Mouse (Mus musculus): Measurements from ENCODE around the gene Caly. TPM values are rescaled to one million over a fixed set of nuclear protein-coding genes. Genes with fewer than 3 reads are reported as not detected.

The Caly gene
- polyA plus RNA-seq, 1 experiment = not detected

DNA sequence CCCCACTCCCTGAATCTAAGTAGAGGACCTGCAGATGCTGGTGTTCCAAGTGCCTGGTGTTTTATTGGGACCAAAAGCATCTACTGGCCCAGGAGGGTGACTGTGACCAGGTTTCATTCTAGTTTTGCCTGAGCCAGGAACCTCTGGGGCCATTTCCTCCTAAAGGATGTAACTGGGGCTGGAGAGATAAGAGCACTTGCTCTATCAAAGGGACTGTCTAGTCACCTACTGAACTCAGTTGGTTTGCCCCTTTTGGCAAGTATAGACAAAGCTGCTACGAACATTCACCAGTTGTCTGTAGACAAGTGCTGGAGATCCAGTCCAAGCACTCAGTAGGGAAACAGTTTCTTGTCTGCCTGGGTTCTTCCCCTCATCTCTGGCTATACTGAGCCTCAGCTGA lies 16.1 kb upstream of the Caly start:
- no peak overlapping the region for H3K27ac ChIP-seq (ENCODE audit: control insufficient read depth, insufficient read depth, low read depth, low read length, poor library complexity)
- 43% methylated on average over 1 of the region's 1 CpGs for WGBS
- H3K4me1 ChIP-seq (ENCODE audit: control insufficient read depth, insufficient read depth, low read length) = peaks cover 2% of the 10 kb centered on the region
- no peak overlapping the region for H3K4me3 ChIP-seq (replicated peaks; ENCODE audit: control insufficient read depth, low read depth, low read length)
- TF ChIP-seq POLR2A (IDR thresholded peaks at IDR 0.05; ENCODE audit: borderline replicate concordance, control insufficient read depth, low read depth, low read length) = no peak
- no peak for TF ChIP-seq CTCF (IDR thresholded peaks at IDR 0.05; ENCODE audit: control insufficient read depth, insufficient read depth, low read length)

DNA sequence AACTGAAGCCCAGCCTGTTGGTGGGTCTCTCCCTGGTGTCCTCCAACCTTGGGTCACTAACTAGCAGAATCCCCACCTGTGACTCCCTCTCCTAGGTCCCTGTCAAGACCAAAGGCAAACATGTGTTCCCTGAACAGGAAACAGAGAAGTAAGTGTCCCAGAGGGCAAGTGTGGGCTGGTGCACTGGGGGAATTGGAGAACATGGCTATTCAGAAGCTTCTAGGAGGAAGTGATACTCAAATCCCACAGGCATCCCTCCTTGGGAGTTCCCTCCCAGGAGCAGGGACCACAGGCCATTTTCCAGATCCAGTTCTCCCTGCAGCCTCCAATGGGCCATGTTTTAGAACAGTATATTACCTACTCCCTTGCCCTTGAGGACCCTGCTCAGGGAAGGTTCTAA lies 13.7 kb upstream of the Caly start:
- no peak for TF ChIP-seq CTCF (IDR thresholded peaks at IDR 0.05; ENCODE audit: control insufficient read depth, insufficient read depth, low read length)
- TF ChIP-seq POLR2A (IDR thresholded peaks at IDR 0.05; ENCODE audit: borderline replicate concordance, control insufficient read depth, low read depth, low read length) = no peak
- no peaks in the 10 kb centered on the region for H3K4me1 ChIP-seq (ENCODE audit: control insufficient read depth, insufficient read depth, low read length)
- H3K27ac ChIP-seq (ENCODE audit: control insufficient read depth, insufficient read depth, low read depth, low read length, poor library complexity) = no peak overlapping the region
- no peak overlapping the region for H3K4me3 ChIP-seq (replicated peaks; ENCODE audit: control insufficient read depth, low read depth, low read length)

DNA sequence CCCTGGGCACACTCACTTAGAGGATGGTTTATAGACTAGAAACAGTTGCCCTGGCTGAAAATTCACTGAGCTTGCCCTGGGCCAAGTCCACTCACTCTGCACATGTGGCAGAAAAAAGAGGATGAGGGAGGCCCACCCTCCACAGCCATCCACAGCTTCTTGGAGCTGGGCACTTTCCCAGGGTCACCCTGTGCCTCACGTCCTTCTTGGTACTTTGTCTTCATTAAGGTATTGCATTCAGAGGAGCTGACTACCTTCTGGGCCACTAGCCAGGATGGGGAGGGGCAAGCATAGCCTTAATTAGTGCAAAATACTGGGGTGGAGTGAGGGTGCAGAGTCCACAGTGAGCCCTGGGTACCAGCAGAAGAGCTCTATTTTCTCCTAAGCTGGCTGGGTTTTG lies 13.2 kb upstream of the Caly start:
- H3K27ac ChIP-seq (ENCODE audit: control insufficient read depth, insufficient read depth, low read depth, low read length, poor library complexity) = no peak overlapping the region
- 42% methylated on average over 1 of the region's 1 CpGs for WGBS
- H3K4me1 ChIP-seq (ENCODE audit: control insufficient read depth, insufficient read depth, low read length) = no peaks in the 10 kb centered on the region
- H3K4me3 ChIP-seq (replicated peaks; ENCODE audit: control insufficient read depth, low read depth, low read length) = no peak overlapping the region
- TF ChIP-seq POLR2A (IDR thresholded peaks at IDR 0.05; ENCODE audit: borderline replicate concordance, control insufficient read depth, low read depth, low read length) (no peak), CTCF (IDR thresholded peaks at IDR 0.05; ENCODE audit: control insufficient read depth, insufficient read depth, low read length) (no peak)

DNA sequence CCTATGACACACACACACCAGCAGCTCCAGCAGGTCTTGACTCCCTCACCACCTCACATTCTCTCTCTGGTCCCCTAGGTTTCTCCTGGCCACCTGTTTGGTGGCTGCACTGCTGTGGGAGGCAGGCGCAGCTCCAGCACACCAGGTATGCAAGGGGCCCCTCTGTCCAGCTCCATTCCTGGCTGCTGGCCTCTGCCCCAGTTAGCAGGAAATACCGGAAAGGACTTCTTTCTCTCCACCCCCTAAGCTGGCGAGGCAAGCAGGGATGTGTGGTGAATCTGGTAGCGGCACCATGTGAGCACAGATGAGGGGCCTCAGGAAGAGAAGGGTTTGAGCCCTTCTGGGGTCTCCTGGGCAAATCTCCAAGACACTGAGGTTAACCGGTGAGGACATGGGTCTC lies 12.6 kb upstream of the Caly start:
- WGBS = 61% methylated on average over 5 of the region's 5 CpGs
- H3K27ac ChIP-seq (ENCODE audit: control insufficient read depth, insufficient read depth, low read depth, low read length, poor library complexity) = no peak overlapping the region
- no peaks in the 10 kb centered on the region for H3K4me1 ChIP-seq (ENCODE audit: control insufficient read depth, insufficient read depth, low read length)
- no peak overlapping the region for H3K4me3 ChIP-seq (replicated peaks; ENCODE audit: control insufficient read depth, low read depth, low read length)
- TF ChIP-seq POLR2A (IDR thresholded peaks at IDR 0.05; ENCODE audit: borderline replicate concordance, control insufficient read depth, low read depth, low read length) (no peak), CTCF (IDR thresholded peaks at IDR 0.05; ENCODE audit: control insufficient read depth, insufficient read depth, low read length) (no peak)

DNA sequence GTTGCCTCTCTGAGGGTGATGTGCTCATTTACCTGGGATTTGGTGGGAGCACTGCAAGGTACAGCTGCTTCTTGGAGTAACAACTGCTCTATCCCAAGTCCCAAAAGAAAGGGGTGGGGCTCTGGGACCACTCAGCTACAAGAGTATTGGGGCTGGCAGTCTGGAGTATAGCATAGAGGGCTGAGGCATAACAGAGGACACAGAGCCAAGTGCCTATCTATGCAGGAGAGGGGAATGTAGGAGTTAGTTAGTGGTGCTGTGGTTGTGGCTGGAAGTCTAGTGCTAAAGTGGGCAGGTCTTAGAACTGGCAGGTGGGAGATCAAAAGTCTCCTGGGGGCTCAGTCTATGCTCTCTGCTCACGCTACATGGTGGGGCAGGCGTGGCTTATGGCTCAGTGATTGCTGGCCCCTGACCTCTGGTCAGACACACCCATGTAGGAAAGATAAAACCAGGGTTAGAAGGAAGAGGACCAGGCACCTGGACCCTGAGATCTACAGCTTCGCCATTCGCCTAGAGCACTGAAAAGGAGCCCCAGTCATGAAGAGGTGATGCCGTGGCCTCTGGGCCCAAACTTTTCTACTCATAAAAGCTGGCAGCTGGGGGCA lies 10.7 kb upstream of the Caly start, which contains the start of gene Prap1:
Prap1 (plus strand) TSS at position 472 of the 605 bp plus-strand sequence.
- Histone ChIP-seq H3K27ac (ENCODE audit: control insufficient read depth, insufficient read depth, low read depth, low read length, poor library complexity) (no peak within 1 kb of the TSS), H3K4me1 (ENCODE audit: control insufficient read depth, insufficient read depth, low read length) (no peaks in the 10 kb centered on the region), H3K4me3 (replicated peaks; ENCODE audit: control insufficient read depth, low read depth, low read length) (no peak within 1 kb of the TSS)
- 68% methylated on average over 5 of the region's 5 CpGs for WGBS
- no peak for TF ChIP-seq CTCF (IDR thresholded peaks at IDR 0.05; ENCODE audit: control insufficient read depth, insufficient read depth, low read length)
- no peak for TF ChIP-seq POLR2A (IDR thresholded peaks at IDR 0.05; ENCODE audit: borderline replicate concordance, control insufficient read depth, low read depth, low read length)

DNA sequence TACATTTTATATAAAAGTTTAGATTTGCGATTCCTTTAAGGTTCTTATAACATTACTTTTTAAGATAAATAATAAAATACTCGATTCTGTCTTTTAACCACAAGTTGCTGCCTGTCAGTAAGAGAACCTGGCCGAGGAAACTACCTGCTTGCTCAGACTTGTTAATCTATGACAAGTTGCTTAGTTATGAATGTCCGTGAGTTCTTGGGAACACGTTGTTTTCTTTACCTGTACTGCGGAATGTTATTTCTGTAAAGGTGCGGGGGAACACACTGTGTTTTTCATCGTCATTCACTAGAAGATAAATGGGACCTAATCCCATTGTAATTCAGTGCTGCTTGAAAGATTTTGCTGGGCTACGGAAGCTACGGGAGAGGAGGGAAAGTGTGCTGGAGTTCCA lies 8.3 kb upstream of the Caly start:
- H3K4me3 ChIP-seq (replicated peaks; ENCODE audit: control insufficient read depth, low read depth, low read length) = no peak overlapping the region
- WGBS = 79% methylated on average over 10 of the region's 10 CpGs
- TF ChIP-seq CTCF (IDR thresholded peaks at IDR 0.05; ENCODE audit: control insufficient read depth, insufficient read depth, low read length) (no peak), POLR2A (IDR thresholded peaks at IDR 0.05; ENCODE audit: borderline replicate concordance, control insufficient read depth, low read depth, low read length) (no peak)
- no peak overlapping the region for H3K27ac ChIP-seq (ENCODE audit: control insufficient read depth, insufficient read depth, low read depth, low read length, poor library complexity)
- H3K4me1 ChIP-seq (ENCODE audit: control insufficient read depth, insufficient read depth, low read length) = no peaks in the 10 kb centered on the region

DNA sequence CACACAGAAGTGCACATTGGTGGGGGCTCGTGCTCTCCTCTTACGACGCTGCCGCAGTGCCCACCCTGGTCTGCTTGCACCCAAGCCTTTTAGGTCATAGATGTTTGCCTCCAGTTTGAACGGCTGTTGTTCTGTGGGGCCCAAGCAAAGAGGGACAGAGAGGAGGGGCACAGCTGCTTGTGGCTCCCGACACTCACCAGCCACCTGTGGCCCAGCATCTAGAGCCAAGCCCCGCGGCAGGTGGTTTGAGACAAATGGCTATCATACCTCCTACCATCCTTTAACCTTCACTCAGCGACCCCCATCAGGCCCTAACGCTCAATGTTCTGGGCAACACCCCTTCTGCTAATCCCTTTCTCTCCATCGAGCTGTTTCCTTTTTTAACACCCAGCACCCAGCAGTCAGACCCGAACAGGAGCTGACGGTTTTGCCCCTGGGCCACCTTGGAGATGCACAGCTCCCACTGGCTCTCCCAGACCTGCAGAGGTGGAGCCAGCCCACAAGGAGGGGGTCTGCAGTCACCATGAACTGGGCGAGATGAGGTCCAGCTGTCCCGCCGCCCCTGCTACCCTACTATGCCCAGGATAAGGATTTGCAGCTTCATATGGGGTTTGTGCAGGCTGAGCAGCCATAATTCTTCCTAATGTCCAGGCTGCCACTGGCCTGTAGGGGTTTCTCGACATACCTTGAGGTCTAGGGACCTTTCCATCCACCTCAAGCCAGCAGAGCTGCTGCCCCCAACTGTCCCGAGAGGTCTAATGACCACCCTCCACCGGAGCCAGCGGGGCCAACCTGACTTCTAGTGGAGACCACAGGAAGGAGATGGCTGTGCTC lies 723 bp downstream of the Caly start:
- H3K27ac ChIP-seq (ENCODE audit: control insufficient read depth, insufficient read depth, low read depth, low read length, poor library complexity) = no peak overlapping the region
- 24% methylated on average over 20 of the region's 20 CpGs for WGBS
- TF ChIP-seq POLR2A (IDR thresholded peaks at IDR 0.05; ENCODE audit: borderline replicate concordance, control insufficient read depth, low read depth, low read length) (no peak), CTCF (IDR thresholded peaks at IDR 0.05; ENCODE audit: control insufficient read depth, insufficient read depth, low read length) (no peak)
- no peak overlapping the region for H3K4me3 ChIP-seq (replicated peaks; ENCODE audit: control insufficient read depth, low read depth, low read length)
- H3K4me1 ChIP-seq (ENCODE audit: control insufficient read depth, insufficient read depth, low read length) = no peaks in the 10 kb centered on the region

DNA sequence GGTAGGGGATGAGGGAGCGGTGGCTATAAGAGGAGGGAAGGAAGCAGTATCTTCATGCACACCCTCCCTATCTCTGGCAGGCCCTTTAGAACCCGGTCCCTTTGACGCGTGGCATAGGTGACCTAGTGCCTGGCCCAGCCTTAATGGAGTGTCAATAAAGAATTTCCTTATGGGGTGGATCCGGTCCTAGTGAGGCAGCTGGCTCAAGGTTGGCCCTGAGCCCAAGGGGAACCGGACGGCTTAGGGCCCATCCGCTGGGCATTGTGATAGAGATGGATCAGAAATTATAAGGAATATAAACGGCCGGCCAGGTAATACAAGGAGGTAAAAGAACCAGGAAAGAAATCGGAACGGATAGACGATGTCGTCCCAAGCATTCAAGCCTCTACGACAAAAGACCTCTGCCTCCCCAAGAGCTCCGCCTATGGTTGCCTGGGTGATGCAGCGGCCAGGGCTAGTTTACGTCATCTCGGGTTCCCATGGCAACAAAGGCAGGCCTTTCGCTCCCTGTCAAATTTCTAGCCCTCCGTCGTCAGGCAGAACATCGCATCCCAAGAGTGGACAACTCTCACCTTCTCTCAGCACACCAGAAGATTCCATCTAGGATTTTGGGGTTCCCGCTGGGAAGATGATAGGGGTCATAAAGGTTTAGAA lies 1.7 kb downstream of the Caly start:
- H3K4me3 ChIP-seq (replicated peaks; ENCODE audit: control insufficient read depth, low read depth, low read length) = no peak overlapping the region
- 5% methylated on average over 24 of the region's 24 CpGs for WGBS
- TF ChIP-seq POLR2A (IDR thresholded peaks at IDR 0.05; ENCODE audit: borderline replicate concordance, control insufficient read depth, low read depth, low read length) (no peak), CTCF (IDR thresholded peaks at IDR 0.05; ENCODE audit: control insufficient read depth, insufficient read depth, low read length) (no peak)
- H3K27ac ChIP-seq (ENCODE audit: control insufficient read depth, insufficient read depth, low read depth, low read length, poor library complexity) = no peak overlapping the region
- no peaks in the 10 kb centered on the region for H3K4me1 ChIP-seq (ENCODE audit: control insufficient read depth, insufficient read depth, low read length)

Measured in bone marrow, adult 2 months (tissue).